Mouse (Mus musculus) induced T-regulatory cell, adult 2 months (primary cell): ENCODE results near the gene Mapre1.
"Not testable (repeated sequence)": the region's sequence is repeated elsewhere in the genome, so short reads cannot be mapped to it uniquely, and the experiment has no call there.

ENCODE experiments used
- DNase-seq: peaks from one replicate; pipeline ENCODE4 v3.0.0-alpha.2; 2012; ENCODE audit warnings: low read depth

Gene Mapre1

GRCm38 (mm10) chr2:153740500-153741436, at the start of gene Mapre1:
Gene Mapre1 (plus strand): TSS chr2:153741274.
- DNase-seq = peak; percentile 99

GRCm38 (mm10) chr2:153693413-153693812, 47.7 kb upstream of the Mapre1 start:
- not testable (repeated sequence) for DNase-seq

- peak; percentile 76 for DNase-seq
Measured at GRCm38 (mm10) chr2:153694462-153695085, 46.5 kb upstream of the Mapre1 start.

GRCm38 (mm10) chr2:153696352-153696751, 44.7 kb upstream of the Mapre1 start, which contains the start of gene Dnmt3c:
Gene Dnmt3c (plus strand): TSS chr2:153696652.
- DNase-seq = no peak

GRCm38 (mm10) chr2:153703389-153703788, 37.7 kb upstream of the Mapre1 start:
- DNase-seq = no peak

- peak; percentile 58 for DNase-seq
Measured at GRCm38 (mm10) chr2:153710701-153711330, 30.3 kb upstream of the Mapre1 start.

- no peak for DNase-seq
Measured at GRCm38 (mm10) chr2:153712646-153713091, 28.4 kb upstream of the Mapre1 start.

- no peak for DNase-seq
Measured at GRCm38 (mm10) chr2:153713227-153713626, 27.8 kb upstream of the Mapre1 start.

- not testable (repeated sequence) for DNase-seq
Measured at GRCm38 (mm10) chr2:153717861-153718260, 23.2 kb upstream of the Mapre1 start.

- no peak for DNase-seq
Measured at GRCm38 (mm10) chr2:153723098-153723497, 18.0 kb upstream of the Mapre1 start.

GRCm38 (mm10) chr2:153724424-153724823, 16.6 kb upstream of the Mapre1 start:
- DNase-seq = no peak

GRCm38 (mm10) chr2:153724871-153725270, 16.2 kb upstream of the Mapre1 start:
- no peak for DNase-seq

GRCm38 (mm10) chr2:153725291-153725690, 15.8 kb upstream of the Mapre1 start:
- DNase-seq = no peak

GRCm38 (mm10) chr2:153734033-153734432, 7.0 kb upstream of the Mapre1 start:
- no peak for DNase-seq

- no peak for DNase-seq
Measured at GRCm38 (mm10) chr2:153741437-153742065, 477 bp downstream of the Mapre1 start.

GRCm38 (mm10) chr2:153747994-153748393, 6.9 kb downstream of the Mapre1 start:
- DNase-seq = no peak

GRCm38 (mm10) chr2:153750363-153750762, 9.3 kb downstream of the Mapre1 start:
- DNase-seq = no peak

- DNase-seq = no peak
Measured at GRCm38 (mm10) chr2:153762121-153762520, 21.0 kb downstream of the Mapre1 start.

GRCm38 (mm10) chr2:153767484-153767883, 26.4 kb downstream of the Mapre1 start:
- no peak for DNase-seq

- DNase-seq = no peak
Measured at GRCm38 (mm10) chr2:153768881-153769280, 27.8 kb downstream of the Mapre1 start.

- no peak for DNase-seq
Measured at GRCm38 (mm10) chr2:153772950-153773349, 31.9 kb downstream of the Mapre1 start.

GRCm38 (mm10) chr2:153775472-153775871, 34.4 kb downstream of the Mapre1 start:
- DNase-seq = no peak
